Mouse (Mus musculus) embryonic fibroblast, embryonic 13.5 days (primary cell): ENCODE measurements around the gene Btg2.

ENCODE experiments used
- CTCF ChIP-seq: IDR thresholded peaks from 2 replicates; pipeline ENCODE4 v1.5.1; 2011; ENCODE audit warnings: mild to moderate bottlenecking, control low read depth, low read length, moderate library complexity, borderline replicate concordance; ENCODE audit not compliant: insufficient read depth
- POLR2A ChIP-seq: IDR thresholded peaks from 2 replicates; pipeline ENCODE4 v1.6.1; 2011; ENCODE audit warnings: low read depth, mild to moderate bottlenecking, control low read depth, low read length, moderate library complexity

GRCm38 (mm10) chr1:134045971-134046370, 32.9 kb downstream of the Btg2 start:
- TF ChIP-seq CTCF (peak; percentile 59; the same call in 1 of the 2 replicates), POLR2A (no peak)
